Mouse (Mus musculus): ENCODE measurements around the gene Mprip. TPM values are rescaled to one million over a fixed set of nuclear protein-coding genes. Genes with fewer than 3 reads are reported as not detected.

Gene Mprip
- polyA plus RNA-seq, 1 experiment = 126 TPM

DNA sequence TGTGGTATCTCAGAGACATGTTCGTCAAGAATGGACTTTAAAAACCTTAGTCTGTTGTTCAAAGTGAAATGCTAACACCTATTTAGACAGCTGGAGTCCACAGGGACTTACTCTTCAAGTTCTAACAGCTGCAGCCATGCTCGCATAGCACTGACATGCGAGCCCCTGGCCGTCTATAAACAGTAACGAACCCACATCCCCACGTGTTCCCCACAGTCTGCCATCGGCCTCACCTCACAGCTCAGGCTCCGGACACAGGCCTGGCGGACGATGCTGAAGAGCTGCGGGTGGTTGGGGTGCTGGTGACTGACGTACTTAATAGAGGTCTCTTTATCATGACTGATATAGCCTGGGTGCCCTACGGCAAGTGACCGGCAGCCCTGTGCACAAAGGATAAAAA lies 142.4 kb downstream of the Mprip start:
- Histone ChIP-seq H3K27ac (ENCODE audit: insufficient read depth, low read length) (no peak overlapping the region), H3K4me3 (ENCODE audit: insufficient read depth, low read length) (no peak overlapping the region), H3K4me1 (ENCODE audit: control insufficient read depth, insufficient read depth, low read length) (peaks cover 4% of the 10 kb centered on the region)
- TF ChIP-seq POLR2A (IDR thresholded peaks at IDR 0.05; ENCODE audit: extremely low read depth, insufficient read depth, low read length) = no peak
- TF ChIP-seq CTCF (IDR thresholded peaks at IDR 0.05; ENCODE audit: extremely low read depth, insufficient read depth, low read length) = no peak

DNA sequence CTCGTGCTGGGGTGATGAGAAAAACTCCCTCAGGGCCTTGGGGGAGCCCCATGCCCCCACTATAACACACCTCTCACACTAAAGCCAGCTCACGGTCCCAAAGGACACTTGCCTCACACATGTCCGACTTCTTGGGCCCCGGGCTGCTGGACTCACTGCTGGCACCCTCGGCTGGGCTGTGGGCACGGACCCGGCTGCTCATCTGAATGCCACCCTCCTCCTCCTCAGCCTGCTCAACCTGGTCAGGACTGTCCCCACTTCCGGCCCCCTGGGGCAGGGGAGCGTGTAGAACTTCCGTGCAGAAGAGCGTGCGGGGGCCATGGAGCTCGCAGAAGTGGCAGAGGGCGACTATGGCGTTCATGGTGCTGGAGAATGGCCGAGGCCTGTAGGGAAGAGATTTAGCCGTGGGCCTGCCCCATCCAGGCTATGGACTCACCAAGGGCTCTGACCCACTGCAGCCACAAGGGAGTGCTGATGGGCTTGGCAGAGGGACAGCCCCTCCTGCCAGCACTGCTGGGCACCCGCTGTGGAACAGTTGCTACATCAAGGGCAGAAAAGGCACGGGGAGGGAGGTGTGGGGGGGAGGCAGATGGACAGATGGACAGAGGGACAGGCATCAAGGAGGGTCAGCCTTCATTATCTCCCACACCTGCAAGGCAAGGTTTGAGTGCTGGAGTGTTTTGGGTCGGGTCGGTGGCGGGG lies 143.5 kb downstream of the Mprip start:
- peaks cover 8% of the 10 kb centered on the region for H3K4me1 ChIP-seq (ENCODE audit: control insufficient read depth, insufficient read depth, low read length)
- H3K4me3 ChIP-seq (ENCODE audit: insufficient read depth, low read length) = no peak overlapping the region
- TF ChIP-seq CTCF (IDR thresholded peaks at IDR 0.05; ENCODE audit: extremely low read depth, insufficient read depth, low read length) (no peak), POLR2A (IDR thresholded peaks at IDR 0.05; ENCODE audit: extremely low read depth, insufficient read depth, low read length) (no peak)
- H3K27ac ChIP-seq (ENCODE audit: insufficient read depth, low read length) = no peak overlapping the region

DNA sequence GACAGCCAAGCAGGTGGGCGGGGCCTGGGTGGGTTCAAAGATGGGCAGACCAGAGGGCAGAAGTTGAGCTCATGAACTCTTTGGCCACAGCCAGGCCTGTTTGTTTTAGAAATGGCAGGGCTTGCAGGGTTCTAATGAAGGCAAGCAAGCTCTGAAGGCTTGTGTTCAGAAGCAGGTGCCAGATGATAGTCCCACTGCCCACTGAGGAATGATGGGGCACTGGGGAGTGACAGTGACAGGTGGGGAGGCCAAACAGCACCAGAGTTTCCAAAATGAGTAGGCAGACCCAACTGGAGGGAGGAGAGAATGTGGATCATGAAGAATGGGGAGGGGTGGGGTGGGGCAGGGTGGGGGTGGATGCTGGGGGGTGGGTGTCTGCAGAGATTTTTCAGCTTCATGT lies 144.2 kb downstream of the Mprip start:
- Histone ChIP-seq H3K4me1 (ENCODE audit: control insufficient read depth, insufficient read depth, low read length) (peaks cover 8% of the 10 kb centered on the region), H3K27ac (ENCODE audit: insufficient read depth, low read length) (no peak overlapping the region), H3K4me3 (ENCODE audit: insufficient read depth, low read length) (no peak overlapping the region)
- no peak for TF ChIP-seq CTCF (IDR thresholded peaks at IDR 0.05; ENCODE audit: extremely low read depth, insufficient read depth, low read length)
- no peak for TF ChIP-seq POLR2A (IDR thresholded peaks at IDR 0.05; ENCODE audit: extremely low read depth, insufficient read depth, low read length)

DNA sequence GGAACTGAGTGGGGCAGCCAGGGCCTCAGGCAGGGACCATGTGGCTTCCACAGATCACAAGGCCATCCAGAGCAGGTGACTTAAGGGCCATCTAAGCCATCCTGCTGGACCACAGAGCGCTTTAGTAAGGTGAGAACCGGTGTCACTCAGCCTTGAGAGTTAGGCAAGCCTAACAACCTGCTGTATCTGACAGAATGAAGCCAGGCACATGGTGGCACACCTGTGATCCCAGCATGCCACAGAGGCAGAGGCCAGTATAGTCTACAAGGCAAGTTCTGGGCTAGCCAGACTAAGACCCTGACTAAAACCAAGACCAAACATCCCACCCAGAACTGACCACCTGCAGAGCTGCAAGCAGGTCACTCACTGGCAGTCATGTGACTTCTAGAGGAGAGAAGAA lies 144.6 kb downstream of the Mprip start:
- Histone ChIP-seq H3K27ac (ENCODE audit: insufficient read depth, low read length) (no peak overlapping the region), H3K4me1 (ENCODE audit: control insufficient read depth, insufficient read depth, low read length) (peaks cover 8% of the 10 kb centered on the region), H3K4me3 (ENCODE audit: insufficient read depth, low read length) (no peak overlapping the region)
- TF ChIP-seq CTCF (IDR thresholded peaks at IDR 0.05; ENCODE audit: extremely low read depth, insufficient read depth, low read length) (no peak), POLR2A (IDR thresholded peaks at IDR 0.05; ENCODE audit: extremely low read depth, insufficient read depth, low read length) (no peak)

DNA sequence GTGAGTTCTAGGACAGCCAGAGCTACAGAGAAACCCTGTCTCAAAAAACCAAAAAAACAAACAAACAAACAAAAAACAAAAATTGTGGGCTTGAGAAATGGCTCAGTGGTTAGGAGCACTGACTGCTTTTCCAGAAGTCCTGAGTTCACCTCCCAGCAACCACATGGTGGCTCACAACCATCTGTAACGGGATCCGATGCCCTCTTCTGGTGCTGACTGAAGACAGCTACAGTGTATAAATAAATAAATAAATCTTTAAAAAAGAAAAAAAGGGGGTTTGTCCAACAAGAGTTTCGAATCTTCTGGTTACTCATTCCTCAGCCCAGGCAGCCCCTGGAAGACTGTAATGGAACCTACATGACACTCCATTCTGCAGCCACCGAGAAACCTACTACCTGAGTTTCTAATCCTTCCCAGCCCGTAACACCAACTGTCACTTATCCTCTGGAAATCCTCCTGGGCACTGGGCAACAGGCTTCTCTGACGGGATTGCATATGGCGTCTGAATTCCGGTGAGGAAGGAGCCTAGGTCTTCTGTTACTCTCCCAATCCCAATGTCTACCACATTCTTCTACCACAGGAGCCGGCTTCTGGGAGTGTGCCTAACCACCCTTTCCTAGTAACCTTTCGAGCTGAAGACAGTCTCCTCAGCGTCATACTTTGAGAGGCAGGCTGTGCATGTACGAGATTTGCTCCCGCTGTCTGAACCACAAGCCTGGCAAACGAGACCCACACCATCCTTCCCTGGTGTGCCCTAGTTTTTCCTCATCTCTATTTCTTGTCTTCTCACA lies 147.3 kb downstream of the Mprip start:
- TF ChIP-seq POLR2A (IDR thresholded peaks at IDR 0.05; ENCODE audit: extremely low read depth, insufficient read depth, low read length) (no peak), CTCF (IDR thresholded peaks at IDR 0.05; ENCODE audit: extremely low read depth, insufficient read depth, low read length) (0 out of 2 replicates have a peak, but pooled peaks have one; percentile 10)
- Histone ChIP-seq H3K4me1 (ENCODE audit: control insufficient read depth, insufficient read depth, low read length) (peaks cover 8% of the 10 kb centered on the region), H3K4me3 (ENCODE audit: insufficient read depth, low read length) (peak overlapping the region; percentile 98), H3K27ac (ENCODE audit: insufficient read depth, low read length) (no peak overlapping the region)

DNA sequence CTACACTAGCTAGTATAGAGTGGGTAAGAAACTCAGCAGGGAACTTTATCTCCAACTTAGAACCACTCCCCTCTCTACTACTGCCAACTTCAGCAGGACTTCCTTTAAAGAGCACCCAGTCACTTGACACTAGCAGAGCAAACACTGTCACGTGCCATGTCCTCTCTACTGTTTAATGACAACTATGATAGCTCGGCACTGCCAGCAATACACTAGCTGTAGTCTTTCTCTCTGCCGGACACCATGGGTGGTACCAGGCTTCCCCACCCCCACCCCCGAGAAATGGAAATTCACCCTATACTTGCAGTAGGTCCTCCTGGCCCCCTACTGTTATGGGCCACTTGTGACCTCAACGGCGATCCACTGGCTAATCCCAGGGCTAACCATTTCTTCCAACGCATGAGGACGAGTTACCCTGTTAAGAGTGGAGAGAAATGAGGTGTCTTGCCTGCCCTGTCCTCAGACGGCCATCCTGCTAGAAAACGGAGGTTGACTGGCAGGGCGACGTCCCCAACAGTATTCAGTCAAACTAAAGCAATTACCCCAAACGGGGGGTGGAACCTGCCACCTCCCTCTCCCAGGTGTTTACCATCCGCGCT lies 148.1 kb downstream of the Mprip start:
- peaks cover 8% of the 10 kb centered on the region for H3K4me1 ChIP-seq (ENCODE audit: control insufficient read depth, insufficient read depth, low read length)
- H3K27ac ChIP-seq (ENCODE audit: insufficient read depth, low read length) = peak overlapping the region; percentile 100
- TF ChIP-seq CTCF (IDR thresholded peaks at IDR 0.05; ENCODE audit: extremely low read depth, insufficient read depth, low read length) (no peak), POLR2A (IDR thresholded peaks at IDR 0.05; ENCODE audit: extremely low read depth, insufficient read depth, low read length) (no peak)
- peak overlapping the region; percentile 98 for H3K4me3 ChIP-seq (ENCODE audit: insufficient read depth, low read length)

DNA sequence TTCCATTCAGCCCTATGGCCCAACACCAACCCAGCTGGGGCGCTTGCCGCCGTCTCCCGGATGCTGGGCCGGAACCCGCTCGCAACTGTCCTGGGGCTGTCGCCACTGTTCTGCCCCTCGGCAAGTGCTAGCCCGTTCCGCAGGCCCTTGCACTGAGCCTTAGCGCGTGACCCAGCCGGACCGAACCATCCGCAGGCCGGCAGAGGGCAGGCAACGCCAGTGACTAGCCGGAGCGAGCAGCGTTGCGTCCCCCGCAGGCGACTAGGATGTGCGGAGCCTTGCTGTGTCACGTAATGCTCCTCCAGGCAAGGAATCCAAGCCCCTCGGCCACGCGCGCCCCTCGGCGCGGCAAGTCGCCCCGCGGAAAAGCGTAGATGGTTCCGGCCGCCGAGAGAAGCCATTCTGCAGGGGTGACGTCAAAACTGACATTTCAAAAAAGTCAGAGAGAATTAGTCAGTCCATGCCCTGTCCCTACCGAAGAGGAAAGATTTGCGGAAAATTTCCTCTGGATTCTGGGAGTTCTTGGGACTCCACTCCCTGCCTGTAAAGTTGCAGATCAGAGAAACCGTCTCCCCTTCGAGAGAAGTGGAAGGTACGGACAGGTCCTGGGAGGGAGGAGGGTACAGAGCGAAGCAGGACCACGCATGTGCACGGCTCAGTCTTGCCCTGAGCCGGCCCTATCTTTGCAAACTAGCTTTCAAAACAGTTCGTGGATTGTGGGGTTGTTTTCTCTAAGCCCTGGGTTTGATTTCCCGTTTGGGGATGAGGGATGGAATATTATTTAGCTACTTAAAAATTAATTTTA lies 148.8 kb downstream of the Mprip start, which contains the start of gene Flcn:
TSS of gene Flcn (minus strand) at position 347 of the 805 bp plus-strand sequence.
- peaks cover 8% of the 10 kb centered on the region for H3K4me1 ChIP-seq (ENCODE audit: control insufficient read depth, insufficient read depth, low read length)
- peak within 1 kb of the TSS; percentile 100 for H3K27ac ChIP-seq (ENCODE audit: insufficient read depth, low read length)
- peak within 1 kb of the TSS; percentile 98 for H3K4me3 ChIP-seq (ENCODE audit: insufficient read depth, low read length)
- TF ChIP-seq CTCF (IDR thresholded peaks at IDR 0.05; ENCODE audit: extremely low read depth, insufficient read depth, low read length) (no peak), POLR2A (IDR thresholded peaks at IDR 0.05; ENCODE audit: extremely low read depth, insufficient read depth, low read length) (peak; percentile 97)

DNA sequence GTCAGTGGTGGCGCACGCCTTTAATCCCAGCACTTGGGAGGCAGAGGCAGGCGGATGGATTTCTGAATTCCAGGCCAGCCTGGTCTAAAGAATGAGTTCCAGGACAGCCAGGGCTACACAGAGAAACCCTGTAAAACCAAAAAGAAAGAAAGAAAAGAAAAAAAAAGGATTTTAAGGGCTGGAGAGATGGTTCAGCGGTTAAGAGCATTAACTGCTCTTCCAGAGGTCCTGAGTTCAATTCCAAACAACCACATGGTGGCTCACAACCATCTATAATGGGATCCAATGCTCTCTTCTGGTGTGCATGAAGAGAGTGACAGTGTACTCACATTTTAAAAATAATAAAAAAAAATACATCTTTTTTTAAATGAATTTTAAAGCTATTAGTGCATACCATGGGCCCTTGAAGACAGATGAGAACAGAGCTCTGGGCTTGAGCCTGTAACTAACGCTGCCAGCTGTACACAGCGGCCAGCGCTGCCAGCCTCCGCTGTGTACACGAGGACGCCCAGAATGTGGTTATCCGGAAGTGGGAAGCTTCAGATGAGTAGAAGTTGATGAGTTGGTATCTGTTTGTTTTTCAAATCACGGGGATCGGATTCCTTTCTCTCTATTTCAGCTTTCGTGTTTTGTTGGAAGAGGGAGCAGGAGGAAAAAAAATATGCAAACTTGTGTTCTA lies 149.5 kb downstream of the Mprip start:
- peak overlapping the region; percentile 98 for H3K4me3 ChIP-seq (ENCODE audit: insufficient read depth, low read length)
- TF ChIP-seq POLR2A (IDR thresholded peaks at IDR 0.05; ENCODE audit: extremely low read depth, insufficient read depth, low read length) (no peak), CTCF (IDR thresholded peaks at IDR 0.05; ENCODE audit: extremely low read depth, insufficient read depth, low read length) (no peak)
- H3K4me1 ChIP-seq (ENCODE audit: control insufficient read depth, insufficient read depth, low read length) = peaks cover 8% of the 10 kb centered on the region
- H3K27ac ChIP-seq (ENCODE audit: insufficient read depth, low read length) = no peak overlapping the region
